Comparison of ENCODE assay signal across 7 mouse cellular contexts in genomic region chr14:101942971-101943370, GRCm38 (mm10).
DNase-seq lines count a peak whose midpoint lies in the region; ATAC-seq and TF ChIP-seq lines count a peak whose summit lies in the region.

No protein-coding gene starts in this region.

- H3K4me1 ChIP-seq in hindbrain, postnatal 0 days (ENCODE audit: insufficient read depth, low read length), result no peaks in the 10 kb centered on the region
- no peaks in the 10 kb centered on the region for H3K4me1 ChIP-seq in liver, embryonic 12.5 days
- H3K4me1 ChIP-seq in neural tube, embryonic 12.5 days, result no peaks in the 10 kb centered on the region

- 7% methylated on average over 4 of the region's 4 CpGs for WGBS in hindbrain, postnatal 0 days
- WGBS in liver, embryonic 12.5 days (ENCODE audit: insufficient replicate concordance), result 3% methylated on average over 4 of the region's 4 CpGs
- WGBS in neural tube, embryonic 12.5 days, result 8% methylated on average over 4 of the region's 4 CpGs

- H3K9me3 ChIP-seq in hindbrain, postnatal 0 days (ENCODE audit: low read length), result no peaks in the 10 kb centered on the region
- no peaks in the 10 kb centered on the region for H3K9me3 ChIP-seq in liver, embryonic 12.5 days (replicated peaks)
- H3K9me3 ChIP-seq in neural tube, embryonic 12.5 days, result no peaks in the 10 kb centered on the region

- H3K27me3 ChIP-seq in hindbrain, postnatal 0 days (ENCODE audit: insufficient read depth, low read length), result no peaks in the 10 kb centered on the region
- no peaks in the 10 kb centered on the region; the same call in 1 of the 2 replicates for H3K27me3 ChIP-seq in liver, embryonic 12.5 days (replicated peaks)
- no peaks in the 10 kb centered on the region for H3K27me3 ChIP-seq in neural tube, embryonic 12.5 days (replicated peaks)

- no peak overlapping the region for H3K27ac ChIP-seq in hindbrain, postnatal 0 days
- H3K27ac ChIP-seq in liver, embryonic 12.5 days, result no peak overlapping the region
- no peak overlapping the region for H3K27ac ChIP-seq in neural tube, embryonic 12.5 days

- H3K4me2 ChIP-seq in hindbrain, postnatal 0 days (ENCODE audit: low read depth, low read length), result peak overlapping the region; percentile 45
- 0 out of 2 replicates have a peak overlapping the region, but pooled peaks have one; percentile 18 for H3K4me2 ChIP-seq in liver, embryonic 12.5 days
- H3K4me2 ChIP-seq in neural tube, embryonic 12.5 days (replicated peaks), result peak overlapping the region; percentile 45

- TF ChIP-seq CTCF in hindbrain, postnatal 0 days (IDR thresholded peaks at IDR 0.05; ENCODE audit: low read depth), result peak; percentile 87

- peak; percentile 55 for ATAC-seq in hindbrain, postnatal 0 days
- no peak for ATAC-seq in liver, embryonic 12.5 days
- peak; percentile 57 for ATAC-seq in neural tube, embryonic 12.5 days (ENCODE audit: low FRiP score, low read depth)

- no peak overlapping the region for H3K4me3 ChIP-seq in hindbrain, postnatal 0 days (ENCODE audit: low read length)
- H3K4me3 ChIP-seq in liver, embryonic 12.5 days, result no peak overlapping the region
- H3K4me3 ChIP-seq in neural tube, embryonic 12.5 days, result no peak overlapping the region

- peak; percentile 36 for DNase-seq in urinary bladder, postnatal 14 days (ENCODE audit: low spot score)
- no peak for DNase-seq in urinary bladder, postnatal 10 days (ENCODE audit: low spot score)
- peak; percentile 32 for DNase-seq in c-Kit-positive CD71-negative TER-119-negative erythroid progenitor cells, embryonic 14.5 days (ENCODE audit: low read depth)
- DNase-seq in frontal cortex, adult 2 months (ENCODE audit: extremely low spot score in 1 of 2, low spot score in 1 of 2), result peak; percentile 22 to 74
- DNase-seq in hindbrain, postnatal 0 days (ENCODE audit: low spot score), result peak; percentile 83

- H3K9ac ChIP-seq in hindbrain, postnatal 0 days (replicated peaks; ENCODE audit: low read length), result no peak overlapping the region
- H3K9ac ChIP-seq in liver, embryonic 12.5 days, result no peak overlapping the region
- no peak overlapping the region for H3K9ac ChIP-seq in neural tube, embryonic 12.5 days

- no peaks in the 10 kb centered on the region for H3K36me3 ChIP-seq in hindbrain, postnatal 0 days (ENCODE audit: insufficient read depth, low read length)
- H3K36me3 ChIP-seq in liver, embryonic 12.5 days, result no peaks in the 10 kb centered on the region
- no peaks in the 10 kb centered on the region for H3K36me3 ChIP-seq in neural tube, embryonic 12.5 days
